Mouse (Mus musculus): ENCODE measurements around the gene 5730480H06Rik.

Gene 5730480H06Rik

GRCm38 (mm10) chr5:48421957-48422356 lies 94.2 kb downstream of the 5730480H06Rik start:
- no peak for DNase-seq (ENCODE audit: low spot score)

- no peak for DNase-seq (ENCODE audit: low spot score)
Observed at GRCm38 (mm10) chr5:48430459-48430858, 102.7 kb downstream of the 5730480H06Rik start.

GRCm38 (mm10) chr5:48448888-48449287 lies 121.1 kb downstream of the 5730480H06Rik start:
- DNase-seq (ENCODE audit: low spot score): no peak

GRCm38 (mm10) chr5:48460221-48460620 lies 132.5 kb downstream of the 5730480H06Rik start:
- no peak for DNase-seq (ENCODE audit: low spot score)

All from ovary, postnatal 10 days (tissue).